Mouse (Mus musculus) forebrain, embryonic 10.5 days (tissue): Measurements from ENCODE around the gene Unc45a. TPM values are rescaled to one million over a fixed set of nuclear protein-coding genes. Genes with fewer than 3 reads are reported as not detected.

ENCODE experiments used
- DNase-seq: peaks from one replicate; pipeline ENCODE4 v3.0.0-alpha.2; 2017; ENCODE audit warnings: low spot score; ENCODE audit errors: extremely low spot score
- H3K27ac ChIP-seq: fragments of 300-500 bp; sonication (generic); 2 replicates; pipeline ENCODE4 v1.5.1; 2016; ENCODE audit warnings: mild to moderate bottlenecking
- H3K27me3 ChIP-seq: fragments of 300-500 bp; sonication (generic); 2 replicates; pipeline ENCODE4 v1.6.1; 2016; ENCODE audit warnings: mild to moderate bottlenecking; ENCODE audit not compliant: poor library complexity, severe bottlenecking
- H3K36me3 ChIP-seq: fragments of 300-500 bp; sonication (generic); replicated peaks from 2 replicates; pipeline ENCODE4 v1.6.1; 2016; ENCODE audit warnings: mild to moderate bottlenecking, moderate library complexity
- H3K4me1 ChIP-seq: fragments of 300-500 bp; sonication (generic); 2 replicates; pipeline ENCODE4 v1.6.1; 2016
- H3K4me3 ChIP-seq: fragments of 300-500 bp; sonication (generic); 2 replicates; pipeline ENCODE4 v1.5.1; 2016; ENCODE audit warnings: mild to moderate bottlenecking, moderate library complexity
- H3K9me3 ChIP-seq: fragments of 300-500 bp; sonication (generic); 2 replicates; pipeline ENCODE4 v1.6.1; 2016; ENCODE audit warnings: mild to moderate bottlenecking, moderate library complexity
- WGBS: fragments of 180-500 bp; shearing (Covaris S2); methylation state at CpG from one replicate; pipeline ENCODE4 v1.1.7; 2016; 5-methylcytosine and 5-hydroxymethylcytosine counted together
- polyA plus RNA-seq: library from polyadenylated mRNA; unstranded; fragments of >200 nt; fragmentation: Nextera tagmentation; extraction: Ambion mirVana; gene quantifications from 2 replicates; pipeline ENCODE4 v1.2.1, GENCODE M21; 2016

Unc45a gene
- polyA plus RNA-seq: 42.0 and 44.0 TPM in 2 replicates

DNA sequence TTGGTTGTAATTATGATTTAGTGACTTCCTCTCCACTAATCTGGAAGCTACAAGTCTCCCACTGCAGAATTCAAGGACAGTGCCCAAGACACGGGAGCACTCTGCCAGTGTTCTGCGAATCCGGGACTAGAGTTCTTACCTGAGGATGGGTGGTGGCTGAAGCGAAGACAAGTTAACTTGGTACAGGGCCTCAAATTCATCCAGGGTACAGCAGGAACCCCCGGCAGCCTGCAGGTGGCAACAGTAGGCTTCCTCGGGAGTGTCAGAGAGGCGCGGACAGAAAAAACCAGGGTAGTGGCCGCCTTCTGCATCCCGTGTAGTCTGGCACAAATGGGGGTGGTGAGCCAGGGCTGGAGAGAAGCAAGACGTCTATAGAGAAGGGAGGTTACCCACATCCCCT is at the start of gene Unc45a:
TSS of gene Unc45a (minus strand) at position 213 of the 400 bp plus-strand sequence.
- Histone ChIP-seq H3K27ac (peak within 1 kb of the TSS; percentile 86), H3K9me3 (peaks cover 5% of the 10 kb centered on the region; the same call in 1 of the 2 replicates), H3K4me3 (peak within 1 kb of the TSS; percentile 75), H3K36me3 (peaks cover 29% of the 10 kb centered on the region), H3K27me3 (peaks cover 15% of the 10 kb centered on the region), H3K4me1 (peaks cover 59% of the 10 kb centered on the region)
- 3% methylated on average over 11 of the region's 11 CpGs for WGBS
- peak; percentile 74 for DNase-seq

DNA sequence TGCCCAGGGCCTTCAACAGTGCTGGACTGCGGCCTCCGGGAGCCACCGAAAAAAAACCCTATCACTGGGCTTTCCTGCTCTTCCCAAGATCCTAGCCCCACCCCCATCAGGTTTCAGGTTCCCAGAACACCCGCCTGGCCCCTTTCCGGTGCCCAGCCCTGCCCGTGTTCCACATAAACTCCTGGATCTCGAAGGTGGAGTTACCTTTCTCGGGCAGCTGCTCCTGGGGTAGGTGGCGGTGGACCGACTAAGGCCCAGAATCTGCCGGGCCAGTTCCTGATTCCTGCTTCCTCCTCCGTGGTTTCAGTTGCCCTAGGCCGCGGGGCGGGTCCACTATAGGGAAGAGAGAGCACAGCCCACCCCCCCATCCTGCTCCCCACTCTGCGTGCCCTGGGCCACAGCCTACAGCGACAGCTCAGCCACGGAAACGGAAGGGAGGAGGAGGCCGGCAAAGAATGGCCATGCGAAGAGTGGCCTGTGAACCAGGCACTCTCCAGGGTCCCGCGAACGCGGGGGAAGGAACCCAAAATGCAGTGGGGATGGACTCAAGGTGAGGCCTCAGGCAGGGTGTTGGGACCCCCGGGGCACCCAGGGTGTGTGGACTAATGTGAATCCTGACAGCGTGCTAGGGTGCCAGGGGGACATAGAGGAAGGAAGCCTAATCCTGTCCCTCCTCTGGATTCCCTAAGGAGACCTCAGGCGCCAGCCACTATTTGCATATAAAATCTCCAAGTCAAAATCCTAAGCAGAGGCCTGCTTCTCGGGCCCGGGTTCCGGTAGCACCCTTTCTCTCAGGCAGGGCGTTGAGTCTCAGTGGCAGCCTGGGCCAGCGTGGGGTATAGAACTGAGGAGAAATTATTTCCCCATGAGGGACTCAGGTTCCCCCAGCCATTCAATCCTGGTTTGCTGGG is 47.1 kb upstream of the Unc45a start, which contains the start of gene Fes:
TSS of gene Fes (minus strand) at position 314 of the 911 bp plus-strand sequence.
- Histone ChIP-seq H3K9me3 (no peaks in the 10 kb centered on the region), H3K36me3 (peaks cover 32% of the 10 kb centered on the region), H3K27ac (peak within 1 kb of the TSS; percentile 81), H3K4me1 (peaks cover 31% of the 10 kb centered on the region), H3K4me3 (peak within 1 kb of the TSS; percentile 47), H3K27me3 (peaks cover 43% of the 10 kb centered on the region)
- peak; percentile 53 for DNase-seq
- 5% methylated on average over 33 of the region's 33 CpGs for WGBS

DNA sequence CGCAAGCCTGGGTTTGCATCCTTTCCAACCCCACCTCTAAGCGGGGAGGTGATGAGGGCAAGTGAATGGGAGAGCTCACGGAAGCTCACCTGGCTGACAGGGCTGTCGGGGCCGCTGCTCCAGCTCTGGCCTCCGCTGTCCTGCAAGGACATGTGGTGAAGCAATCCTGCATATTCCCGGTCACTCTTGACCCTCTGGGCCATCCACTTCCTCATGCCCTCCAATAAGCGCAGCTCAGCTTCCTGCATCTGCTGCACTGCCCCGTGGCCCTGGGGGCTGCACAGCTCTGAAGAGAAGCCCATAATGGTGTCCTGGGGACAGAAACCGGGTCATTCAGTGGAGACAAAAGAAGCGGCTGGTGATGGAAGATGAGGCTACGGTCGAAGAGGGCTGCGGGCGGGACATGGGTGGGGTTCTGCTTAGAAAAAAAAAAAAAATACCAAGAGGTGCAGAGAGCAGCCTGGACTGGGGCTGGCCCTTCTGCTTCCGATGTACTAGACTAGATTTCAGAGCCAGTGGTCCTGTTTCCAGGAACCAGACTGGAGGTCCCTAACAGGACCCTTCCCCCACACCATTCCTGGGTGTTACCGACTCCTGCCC is 46.3 kb upstream of the Unc45a start:
- Histone ChIP-seq H3K4me3 (peak overlapping the region; percentile 47), H3K27me3 (peaks cover 50% of the 10 kb centered on the region), H3K9me3 (no peaks in the 10 kb centered on the region), H3K36me3 (peaks cover 25% of the 10 kb centered on the region), H3K27ac (peak overlapping the region; percentile 81), H3K4me1 (peaks cover 37% of the 10 kb centered on the region)
- WGBS: 20% methylated on average over 17 of the region's 17 CpGs
- DNase-seq: peak; percentile 26

DNA sequence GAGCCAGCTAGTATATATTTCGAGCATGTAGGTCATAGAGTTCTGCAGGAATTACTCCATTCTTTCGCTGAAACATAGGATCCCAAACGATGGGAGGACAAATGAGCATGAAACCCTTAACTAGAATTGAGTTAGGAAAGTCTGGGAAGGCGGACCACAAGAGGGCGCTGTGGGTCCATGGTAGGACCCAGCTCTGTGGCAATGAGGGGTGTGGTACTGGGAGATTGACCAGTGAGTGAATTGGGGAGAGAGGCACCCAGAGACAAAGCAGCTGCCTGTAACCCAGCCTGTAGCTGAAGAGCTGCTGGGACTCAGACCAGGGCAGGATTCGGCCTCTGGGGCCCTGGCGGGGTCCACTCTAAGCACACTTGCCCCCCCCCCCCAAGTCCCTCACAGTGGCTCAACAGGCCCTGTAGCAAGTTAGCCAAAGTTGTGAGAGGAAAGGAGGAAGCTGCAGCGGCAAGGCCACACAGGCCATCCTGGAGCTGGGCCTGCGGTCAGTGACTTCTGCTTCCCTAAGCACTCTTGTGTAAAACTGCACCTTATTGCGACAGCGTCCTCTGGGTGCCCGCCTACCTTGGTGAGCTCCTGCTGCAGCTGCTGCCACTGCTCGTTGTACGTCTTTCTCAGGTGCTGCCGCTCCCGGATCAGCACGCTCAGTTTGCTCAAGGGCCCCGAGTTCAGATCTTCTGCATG is 45.6 kb upstream of the Unc45a start:
- Histone ChIP-seq H3K27me3 (peaks cover 58% of the 10 kb centered on the region), H3K4me1 (peaks cover 37% of the 10 kb centered on the region), H3K9me3 (no peaks in the 10 kb centered on the region), H3K4me3 (peak overlapping the region; percentile 47), H3K27ac (peak overlapping the region; percentile 81), H3K36me3 (peaks cover 17% of the 10 kb centered on the region)
- WGBS: 30% methylated on average over 18 of the region's 18 CpGs
- DNase-seq: peak; percentile 92

DNA sequence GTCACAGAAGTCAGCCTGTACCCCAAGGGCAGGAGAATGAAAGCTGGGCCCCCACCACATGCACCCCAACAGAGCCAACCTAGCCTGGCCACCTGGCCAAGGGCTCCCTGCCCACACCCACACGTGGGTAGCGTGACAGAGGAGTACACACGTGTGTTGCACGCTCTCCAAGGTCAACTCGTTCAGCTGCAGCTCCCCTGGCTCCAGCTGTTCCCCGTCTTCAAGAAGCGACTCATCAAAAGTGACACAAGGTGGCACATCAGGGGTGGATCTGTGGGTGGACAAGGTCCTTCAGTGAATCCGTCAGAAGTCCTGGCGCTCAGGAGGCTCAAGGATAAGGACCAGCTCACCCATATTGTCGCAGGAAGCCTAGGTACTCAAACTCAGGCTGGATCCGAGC is 42.1 kb upstream of the Unc45a start:
- no peak for DNase-seq
- Histone ChIP-seq H3K36me3 (peaks cover 7% of the 10 kb centered on the region; the same call in 1 of the 2 replicates), H3K27me3 (peaks cover 49% of the 10 kb centered on the region), H3K27ac (0 out of 2 replicates have a peak overlapping the region, but pooled peaks have one; percentile 7), H3K9me3 (no peaks in the 10 kb centered on the region), H3K4me1 (peaks cover 24% of the 10 kb centered on the region), H3K4me3 (no peak overlapping the region)
- 79% methylated on average over 11 of the region's 11 CpGs for WGBS

DNA sequence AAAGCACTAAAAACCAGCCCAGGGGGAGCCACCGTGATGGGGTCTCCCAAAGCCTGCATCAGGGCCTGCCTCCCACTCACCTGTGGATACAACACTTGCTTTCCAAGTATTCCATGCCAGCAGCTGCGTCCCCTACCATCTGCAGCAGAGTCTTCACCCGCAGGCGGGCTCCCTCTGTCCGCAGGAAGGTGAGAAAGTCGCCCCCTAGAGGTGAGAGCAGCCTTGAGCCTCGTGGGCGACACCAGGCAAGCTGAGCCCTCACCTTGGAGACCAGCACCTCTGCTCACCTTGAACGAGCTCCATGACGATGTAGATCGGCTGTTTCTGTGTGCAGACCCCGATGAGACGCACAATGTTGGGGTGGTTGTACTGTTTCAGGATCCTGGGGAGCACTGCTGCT is 38.7 kb upstream of the Unc45a start:
- DNase-seq: no peak
- H3K27ac ChIP-seq: no peak overlapping the region
- peaks cover 34% of the 10 kb centered on the region for H3K27me3 ChIP-seq
- no peaks in the 10 kb centered on the region for H3K9me3 ChIP-seq
- peaks cover 7% of the 10 kb centered on the region; the same call in 1 of the 2 replicates for H3K36me3 ChIP-seq
- no peak overlapping the region for H3K4me3 ChIP-seq
- peaks cover 6% of the 10 kb centered on the region for H3K4me1 ChIP-seq
- whole genome bisulfite sequencing: 68% methylated on average over 13 of the region's 13 CpGs

DNA sequence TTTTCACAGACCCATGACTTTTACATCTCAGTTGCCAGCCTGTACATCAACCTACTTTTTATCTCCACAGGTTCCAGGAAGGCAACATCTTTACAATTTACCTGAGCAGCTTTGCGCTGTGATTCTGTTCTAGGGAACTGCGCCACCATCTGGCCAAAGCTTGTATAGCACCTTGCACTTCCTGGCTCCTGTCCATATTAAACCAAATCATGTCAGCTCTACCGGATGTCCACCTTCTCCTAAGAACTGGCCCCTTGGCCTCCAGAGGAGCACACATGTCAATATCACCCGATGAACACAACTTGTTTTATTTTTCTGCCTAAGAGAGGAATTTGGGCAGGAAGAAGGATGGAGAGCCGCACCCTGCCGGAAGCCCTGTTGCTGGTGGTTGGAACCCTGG is 36.7 kb upstream of the Unc45a start:
- no peaks in the 10 kb centered on the region for H3K9me3 ChIP-seq
- H3K4me3 ChIP-seq: no peak overlapping the region
- H3K27ac ChIP-seq: no peak overlapping the region
- H3K36me3 ChIP-seq: peaks cover 7% of the 10 kb centered on the region; the same call in 1 of the 2 replicates
- H3K27me3 ChIP-seq: peaks cover 18% of the 10 kb centered on the region
- peak; percentile 62 for DNase-seq
- peaks cover 1% of the 10 kb centered on the region for H3K4me1 ChIP-seq
- 36% methylated on average over 6 of the region's 6 CpGs for WGBS

DNA sequence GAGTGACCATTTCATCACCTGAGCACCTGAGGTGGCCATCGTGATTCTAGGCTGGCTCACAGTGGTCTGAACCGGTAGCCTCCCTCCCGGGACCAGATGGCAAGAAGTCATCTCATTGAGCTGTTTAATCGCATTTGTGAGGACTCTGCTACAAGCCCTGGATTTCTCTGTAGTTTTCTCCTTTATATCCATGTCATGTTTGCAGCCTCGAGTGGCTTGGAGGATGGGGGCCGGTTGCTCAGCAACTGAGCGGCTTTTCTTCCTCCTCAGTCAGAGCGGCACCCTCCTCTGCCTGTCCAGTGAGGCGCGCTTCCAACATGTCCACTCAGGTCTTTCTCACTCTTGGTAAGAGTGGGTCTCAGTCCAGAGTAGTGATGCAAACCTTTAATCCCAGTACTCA is 35.4 kb upstream of the Unc45a start:
- no peak overlapping the region for H3K27ac ChIP-seq
- H3K4me3 ChIP-seq: no peak overlapping the region
- no peak for DNase-seq
- 84% methylated on average over 10 of the region's 10 CpGs for WGBS
- H3K9me3 ChIP-seq: no peaks in the 10 kb centered on the region
- peaks cover 5% of the 10 kb centered on the region; the same call in 1 of the 2 replicates for H3K4me1 ChIP-seq
- H3K36me3 ChIP-seq: 0 out of 2 replicates have a peak, but pooled peaks cover 7% of the 10 kb centered on the region
- peaks cover 5% of the 10 kb centered on the region; the same call in 1 of the 2 replicates for H3K27me3 ChIP-seq

DNA sequence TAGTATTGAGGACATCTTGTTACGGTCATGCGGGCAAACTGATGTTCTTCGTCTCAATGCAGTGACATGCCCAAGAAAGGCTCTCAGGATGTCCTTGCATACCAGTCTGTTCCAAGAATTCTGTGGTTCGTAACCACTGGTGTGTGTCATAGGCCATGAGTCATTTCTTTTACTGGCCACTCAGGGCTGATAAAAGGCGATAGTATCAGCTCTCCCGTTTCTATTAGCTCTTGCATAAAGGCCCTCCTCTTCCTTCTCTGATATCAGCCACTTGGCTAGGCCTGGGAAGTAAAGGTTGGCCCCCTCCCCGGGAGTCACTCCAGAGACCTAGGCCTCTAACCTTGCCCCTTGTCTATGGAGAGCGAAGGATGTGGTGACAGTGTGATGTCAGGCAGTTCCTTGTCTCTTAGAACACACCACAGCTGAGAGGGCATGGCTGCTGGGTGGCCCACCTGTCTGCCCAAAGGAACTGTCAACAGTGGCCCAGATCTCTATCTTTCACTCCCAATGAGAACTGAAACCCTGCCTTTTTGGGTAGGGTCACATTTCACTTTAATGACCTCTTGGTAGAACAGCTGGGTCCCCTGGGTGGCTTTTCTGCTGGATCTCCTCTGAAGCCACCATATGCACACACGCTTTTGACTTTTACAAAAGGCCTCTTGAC is 34.7 kb upstream of the Unc45a start:
- H3K36me3 ChIP-seq: 0 out of 2 replicates have a peak, but pooled peaks cover 5% of the 10 kb centered on the region
- 91% methylated on average over 9 of the region's 9 CpGs for WGBS
- peaks cover 11% of the 10 kb centered on the region for H3K4me1 ChIP-seq
- H3K27ac ChIP-seq: no peak overlapping the region
- no peaks in the 10 kb centered on the region for H3K9me3 ChIP-seq
- no peak overlapping the region for H3K4me3 ChIP-seq
- no peaks in the 10 kb centered on the region for H3K27me3 ChIP-seq
- no peak for DNase-seq

DNA sequence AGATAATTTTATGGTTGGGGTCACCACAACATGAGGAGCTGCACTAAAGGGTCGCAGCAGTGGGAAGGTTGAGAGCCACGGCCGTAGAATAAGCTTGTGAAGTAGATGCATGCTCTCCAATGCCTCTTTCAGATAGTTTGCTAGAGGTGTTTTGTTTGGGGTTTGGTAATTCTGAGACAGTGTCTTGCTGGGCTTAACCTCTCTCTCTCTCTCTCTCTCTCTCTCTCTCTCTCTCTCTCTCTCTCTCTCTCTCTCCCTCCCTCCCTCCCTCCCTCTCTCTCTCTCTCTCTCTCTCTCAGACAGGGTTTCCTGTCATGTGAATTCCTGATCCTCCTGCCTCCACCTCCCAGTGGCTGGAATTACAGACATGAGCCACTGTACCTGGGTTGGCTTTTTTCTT is 33.9 kb upstream of the Unc45a start:
- Histone ChIP-seq H3K4me1 (peaks cover 18% of the 10 kb centered on the region), H3K27me3 (no peaks in the 10 kb centered on the region), H3K36me3 (0 out of 2 replicates have a peak, but pooled peaks cover 5% of the 10 kb centered on the region), H3K9me3 (no peaks in the 10 kb centered on the region), H3K4me3 (no peak overlapping the region), H3K27ac (no peak overlapping the region)
- no peak for DNase-seq
- 93% methylated on average over 3 of the region's 3 CpGs for WGBS

DNA sequence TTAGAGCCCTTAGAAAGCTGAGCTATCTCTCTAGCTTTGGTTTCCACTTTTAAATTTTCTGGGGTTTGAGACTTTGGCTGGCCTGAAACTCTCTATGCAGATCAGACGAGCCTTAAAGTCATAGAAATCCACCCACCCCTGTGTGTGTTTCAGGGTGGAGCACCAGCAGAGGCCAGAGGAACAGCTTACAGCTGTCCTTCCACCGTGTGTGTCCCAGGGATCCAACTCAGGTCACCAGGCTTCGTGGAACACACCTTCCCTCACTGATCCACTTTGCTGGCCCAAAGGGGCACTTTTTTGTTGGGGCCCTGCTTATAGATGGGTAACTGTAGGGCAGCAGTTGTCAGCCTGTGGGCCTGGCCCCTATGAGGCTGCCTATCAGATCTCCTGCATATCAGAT is 33.5 kb upstream of the Unc45a start:
- no peak for DNase-seq
- Histone ChIP-seq H3K9me3 (no peaks in the 10 kb centered on the region), H3K27ac (no peak overlapping the region), H3K36me3 (0 out of 2 replicates have a peak, but pooled peaks cover 5% of the 10 kb centered on the region), H3K4me1 (peaks cover 23% of the 10 kb centered on the region), H3K27me3 (no peaks in the 10 kb centered on the region), H3K4me3 (no peak overlapping the region)
- WGBS: 68% methylated on average over 3 of the region's 3 CpGs

DNA sequence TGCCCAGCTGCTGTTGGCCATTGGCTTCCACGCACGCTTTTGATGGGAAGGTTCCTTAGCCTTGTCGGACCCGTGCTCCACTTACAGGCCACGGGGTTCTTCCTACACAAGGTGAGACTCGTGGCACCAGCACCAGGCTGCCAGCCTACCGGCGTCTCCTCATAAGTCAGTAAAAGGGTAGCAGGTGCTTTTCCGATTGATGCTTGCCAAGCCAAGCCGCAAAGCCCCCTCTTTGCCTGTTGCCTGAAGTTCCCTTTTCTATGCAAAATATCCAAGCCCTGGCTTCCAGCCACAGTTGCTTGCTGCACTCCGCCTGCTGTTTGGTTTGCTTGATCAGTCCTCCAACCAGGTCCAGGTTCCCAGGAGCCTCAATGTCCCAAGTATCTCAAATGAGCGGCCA is 33.0 kb upstream of the Unc45a start:
- no peaks in the 10 kb centered on the region for H3K9me3 ChIP-seq
- H3K4me3 ChIP-seq: no peak overlapping the region
- H3K36me3 ChIP-seq: peaks cover 6% of the 10 kb centered on the region; the same call in 1 of the 2 replicates
- no peaks in the 10 kb centered on the region for H3K27me3 ChIP-seq
- H3K4me1 ChIP-seq: peaks cover 27% of the 10 kb centered on the region
- no peak for DNase-seq
- no peak overlapping the region for H3K27ac ChIP-seq
- 91% methylated on average over 12 of the region's 12 CpGs for WGBS
